Mouse (Mus musculus): ENCODE measurements around the gene Saysd1. TPM values are rescaled to one million over a fixed set of nuclear protein-coding genes. Genes with fewer than 3 reads are reported as not detected.
"Not testable (repeated sequence)": the region's sequence is repeated elsewhere in the genome, so short reads cannot be mapped to it uniquely, and the experiment has no call there.

The Saysd1 gene
- polyA plus RNA-seq, 1 experiment from 2014 or later = 18.1 TPM

DNA sequence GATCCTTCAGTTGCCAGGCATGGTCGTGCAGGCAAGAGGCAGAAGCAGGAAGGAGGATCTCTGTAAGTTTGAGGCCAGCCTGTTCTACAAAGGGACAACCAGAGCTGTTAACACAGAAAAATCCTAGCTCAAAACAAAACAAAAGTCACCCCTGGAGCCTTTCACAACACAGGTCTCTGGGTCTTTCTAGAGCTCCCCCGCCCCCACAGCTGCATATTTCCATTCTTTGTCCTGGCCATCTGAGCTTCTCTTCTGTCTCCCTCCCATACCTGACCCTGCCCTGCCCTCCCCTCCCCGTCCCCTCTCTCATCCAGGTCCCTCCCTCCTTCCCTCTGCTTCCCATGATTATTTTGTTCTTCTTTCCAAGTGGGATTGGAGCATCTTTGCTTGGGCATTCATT, 108.7 kb downstream of the Saysd1 start:
- Histone ChIP-seq H3K9ac (ENCODE audit: low read depth, low read length) (no peak overlapping the region), H3K27ac (no peak overlapping the region), H3K27me3 (ENCODE audit: insufficient read depth, low read length) (no peaks in the 10 kb centered on the region), H3K9me3 (replicated peaks; ENCODE audit: low read length) (no peaks in the 10 kb centered on the region), H3K4me2 (ENCODE audit: low read length) (no peak overlapping the region), H3K4me1 (replicated peaks; ENCODE audit: insufficient read depth, low read length) (no peaks in the 10 kb centered on the region), H3K4me3 (replicated peaks; ENCODE audit: low read depth, low read length) (no peak overlapping the region), H3K36me3 (ENCODE audit: insufficient read depth, low read length) (no peaks in the 10 kb centered on the region)
- ATAC-seq (replicated peaks; ENCODE audit: low FRiP score, low read depth) (no peak), DNase-seq (ENCODE audit: low spot score) (no peak)
- TF ChIP-seq CTCF (IDR thresholded peaks at IDR 0.05; ENCODE audit: low read depth) = no peak
- WGBS = 36% methylated on average over 3 of the region's 3 CpGs

DNA sequence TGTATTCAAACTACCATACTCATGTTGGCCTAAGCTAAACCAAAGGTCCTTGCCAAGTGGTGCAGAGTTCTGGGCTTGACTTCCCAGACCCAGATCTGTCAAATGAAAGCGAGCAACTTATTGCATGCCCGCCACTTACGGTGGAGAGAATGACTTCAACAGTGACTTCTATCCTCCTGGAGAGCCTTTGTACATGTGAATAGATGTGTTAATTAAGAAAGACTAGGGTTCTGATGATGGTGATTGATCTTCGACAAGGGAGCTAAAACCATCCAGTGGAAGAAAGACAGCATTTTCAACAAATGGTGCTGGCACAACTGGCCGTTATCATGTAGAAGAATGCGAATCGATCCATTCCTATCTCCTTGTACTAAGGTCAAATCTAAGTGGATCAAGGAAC, 110.9 kb downstream of the Saysd1 start:
- H3K4me1 ChIP-seq (replicated peaks; ENCODE audit: insufficient read depth, low read length); H3K27ac ChIP-seq; H3K27me3 ChIP-seq (ENCODE audit: insufficient read depth, low read length); H3K4me2 ChIP-seq (ENCODE audit: low read length); H3K9ac ChIP-seq (ENCODE audit: low read depth, low read length); DNase-seq (ENCODE audit: low spot score); ATAC-seq (replicated peaks; ENCODE audit: low FRiP score, low read depth); H3K36me3 ChIP-seq (ENCODE audit: insufficient read depth, low read length); H3K9me3 ChIP-seq (replicated peaks; ENCODE audit: low read length); H3K4me3 ChIP-seq (replicated peaks; ENCODE audit: low read depth, low read length): not testable (repeated sequence)
- WGBS = 91% methylated on average over 7 of the region's 7 CpGs

Other genes with a start within 250 kb of the Saysd1 start
- gene Gng2, start 160.9 kb downstream of the Saysd1 start, polyA plus RNA-seq (2015; fragmentation: Nextera tagmentation; extraction: Ambion mirVana) = 38.5 and 41.4 TPM in 2 replicates
- gene Kcnk5, start 43.3 kb upstream of the Saysd1 start, polyA plus RNA-seq (2015; fragmentation: Nextera tagmentation; extraction: Ambion mirVana) = 12.0 and 14.8 TPM in 2 replicates
- gene Kcnk16, start 130.7 kb upstream of the Saysd1 start, polyA plus RNA-seq (2015; fragmentation: Nextera tagmentation; extraction: Ambion mirVana) = not detected in 2 replicates
- gene Nudt13, start 156.2 kb upstream of the Saysd1 start, polyA plus RNA-seq (2015; fragmentation: Nextera tagmentation; extraction: Ambion mirVana) = 10.9 and 14.1 TPM in 2 replicates
- 32.8 and 37.9 TPM in 2 replicates for gene Ecd, start 209.6 kb upstream of the Saysd1 start, polyA plus RNA-seq (2015; fragmentation: Nextera tagmentation; extraction: Ambion mirVana)
- 24.0 and 24.3 TPM in 2 replicates for gene Fam149b, start 209.6 kb upstream of the Saysd1 start, polyA plus RNA-seq (2015; fragmentation: Nextera tagmentation; extraction: Ambion mirVana)

Measured in kidney, postnatal 0 days (tissue).